In genomic region chr17:11870546-11870945, GRCm38 (mm10) we compare ENCODE assay signal across 24 mouse cellular contexts.
"Had no signal": no experiment of that assay in that cellular context is flagged by ENCODE, and none has a peak within 500 bp of the region (broad histone marks: within the 10 kb centered on the region; RNA-seq: fewer than 3 reads in every experiment).

No protein-coding gene starts in this region.

- H3K27me3 ChIP-seq: embryonic facial prominence, embryonic 12.5 days; embryonic facial prominence, embryonic 13.5 days; embryonic facial prominence, embryonic 15.5 days; forebrain, embryonic 12.5 days; forebrain, embryonic 13.5 days; forebrain, embryonic 15.5 days had no signal

- H3K9me3 ChIP-seq: embryonic facial prominence, embryonic 10.5 days; embryonic facial prominence, embryonic 12.5 days; embryonic facial prominence, embryonic 13.5 days; embryonic facial prominence, embryonic 15.5 days; forebrain, embryonic 10.5 days; forebrain, embryonic 12.5 days; forebrain, embryonic 13.5 days; forebrain, embryonic 15.5 days had no signal

- H3K27ac ChIP-seq: embryonic facial prominence, embryonic 10.5 days; embryonic facial prominence, embryonic 12.5 days; embryonic facial prominence, embryonic 13.5 days; embryonic facial prominence, embryonic 15.5 days; forebrain, embryonic 10.5 days; forebrain, embryonic 12.5 days; forebrain, embryonic 13.5 days; forebrain, embryonic 15.5 days; gastrocnemius, adult 2 months; heart, adult 2 months had no signal

- H3K36me3 ChIP-seq: embryonic facial prominence, embryonic 10.5 days; embryonic facial prominence, embryonic 12.5 days; embryonic facial prominence, embryonic 13.5 days; embryonic facial prominence, embryonic 15.5 days; forebrain, embryonic 10.5 days; forebrain, embryonic 12.5 days; forebrain, embryonic 15.5 days had no signal

- DNase-seq: cerebellum, adult 2 months; cerebellum, adult 8-10 months; cerebellum, adult 9-10 months; cerebellum, adult 9-11 months; cerebellum, postnatal 14 days; cerebellum, postnatal 25 days; cerebellum, postnatal 36 days; embryo, embryonic 11 days; gastrocnemius, adult 2 months; gastrocnemius, postnatal 10 days; gastrocnemius, postnatal 14 days; gastrocnemius, postnatal 25 days; gastrocnemius, postnatal 36 days; heart, adult 18-20 months; heart, adult 2 months had no signal

- H3K4me1 ChIP-seq: embryonic facial prominence, embryonic 13.5 days; embryonic facial prominence, embryonic 15.5 days; forebrain, embryonic 13.5 days had no signal

- H3K4me3 ChIP-seq: embryonic facial prominence, embryonic 10.5 days; embryonic facial prominence, embryonic 12.5 days; embryonic facial prominence, embryonic 13.5 days; embryonic facial prominence, embryonic 15.5 days; erythroblast, embryonic 14.5 days; forebrain, embryonic 10.5 days; forebrain, embryonic 12.5 days; forebrain, embryonic 13.5 days; forebrain, embryonic 15.5 days; gastrocnemius, adult 2 months; heart, adult 2 months had no signal
